Mouse (Mus musculus) kidney, adult 2 months (tissue): ENCODE data around the gene Dnaaf2. TPM values are rescaled to one million over a fixed set of nuclear protein-coding genes. Genes with fewer than 3 reads are reported as not detected.
A peak's percentile ranks its signal among the peaks of the same experiment; 100 is the strongest.

Experiments
- DNase-seq: peaks from one replicate; pipeline ENCODE4 v3.0.0; 2021
- H3K27ac ChIP-seq: fragments of 200-500 bp; 2 replicates; pipeline ENCODE4 v1.5.1; 2012; ENCODE audit warnings: low read depth, low read length, control low read depth, inconsistent platforms; ENCODE audit not compliant: insufficient read depth
- H3K27me3 ChIP-seq: fragments of 200-500 bp; replicated peaks from 2 replicates; pipeline ENCODE4 v1.6.1; 2012; ENCODE audit warnings: mild to moderate bottlenecking, moderate library complexity, low read length, inconsistent platforms; ENCODE audit not compliant: control insufficient read depth, insufficient read depth
- H3K36me3 ChIP-seq: fragments of 200-500 bp; 2 replicates; pipeline ENCODE4 v1.6.1; 2012; ENCODE audit warnings: mild to moderate bottlenecking, moderate library complexity, low read length, inconsistent platforms; ENCODE audit not compliant: control insufficient read depth, insufficient read depth
- H3K4me1 ChIP-seq: fragments of 200-500 bp; 2 replicates; pipeline ENCODE4 v1.6.1; 2011; ENCODE audit warnings: low read length; ENCODE audit not compliant: control insufficient read depth, insufficient read depth
- H3K4me3 ChIP-seq: fragments of 200-500 bp; 2 replicates; pipeline ENCODE4 v1.5.1; 2011; ENCODE audit warnings: mild to moderate bottlenecking, low read depth, low read length, control low read depth; ENCODE audit not compliant: insufficient read depth
- CTCF ChIP-seq: fragments of 200-500 bp; conservative IDR thresholded peaks from 2 replicates; pipeline ENCODE4 v1.5.1; 2011; ENCODE audit warnings: low read depth, mild to moderate bottlenecking, control low read depth, low read length, moderate library complexity, mixed read lengths; ENCODE audit not compliant: insufficient read depth, insufficient read length
- POLR2A ChIP-seq: fragments of 200-500 bp; IDR thresholded peaks from one replicate; pipeline ENCODE4 v1.6.1; 2011; ENCODE audit warnings: low read depth, low read length, control low read depth
- WGBS: fragments of 180-500 bp; shearing (Covaris S2); methylation state at CpG from one replicate; pipeline ENCODE4 v1.1.7; 2018; 5-methylcytosine and 5-hydroxymethylcytosine counted together
- polyA plus RNA-seq: library from polyadenylated mRNA; depleted of rRNA; stranded (reverse); fragments of >200 nt; gene quantifications from 2 replicates; pipeline ENCODE4 v1.2.3, GENCODE M21; 2012

Dnaaf2 gene
- polyA plus RNA-seq, 1 experiment, result 1.5 TPM

DNA sequence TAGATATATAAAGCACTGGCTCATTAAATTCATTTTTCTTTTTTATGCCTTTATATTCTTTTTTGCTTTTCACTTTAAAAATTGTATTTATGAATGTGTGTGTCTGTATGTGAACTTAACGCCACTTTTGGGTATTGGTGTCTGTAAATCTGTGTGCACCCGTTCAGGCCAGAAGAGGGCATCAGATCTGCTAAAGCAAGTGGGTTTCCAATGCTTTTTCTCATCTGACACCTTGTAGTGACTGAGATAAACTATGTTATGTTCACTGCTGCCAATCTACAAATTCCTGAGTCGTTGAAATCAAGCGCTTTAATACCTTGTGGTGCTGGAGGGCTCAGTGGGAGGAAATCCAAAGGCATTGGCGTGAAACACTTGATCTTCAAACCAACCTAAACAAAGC is 12.8 kb upstream of the Dnaaf2 start:
- WGBS, result 61% methylated on average over 5 of the region's 5 CpGs
- Histone ChIP-seq H3K4me3 (no peak overlapping the region), H3K36me3 (no peaks in the 10 kb centered on the region)

DNA sequence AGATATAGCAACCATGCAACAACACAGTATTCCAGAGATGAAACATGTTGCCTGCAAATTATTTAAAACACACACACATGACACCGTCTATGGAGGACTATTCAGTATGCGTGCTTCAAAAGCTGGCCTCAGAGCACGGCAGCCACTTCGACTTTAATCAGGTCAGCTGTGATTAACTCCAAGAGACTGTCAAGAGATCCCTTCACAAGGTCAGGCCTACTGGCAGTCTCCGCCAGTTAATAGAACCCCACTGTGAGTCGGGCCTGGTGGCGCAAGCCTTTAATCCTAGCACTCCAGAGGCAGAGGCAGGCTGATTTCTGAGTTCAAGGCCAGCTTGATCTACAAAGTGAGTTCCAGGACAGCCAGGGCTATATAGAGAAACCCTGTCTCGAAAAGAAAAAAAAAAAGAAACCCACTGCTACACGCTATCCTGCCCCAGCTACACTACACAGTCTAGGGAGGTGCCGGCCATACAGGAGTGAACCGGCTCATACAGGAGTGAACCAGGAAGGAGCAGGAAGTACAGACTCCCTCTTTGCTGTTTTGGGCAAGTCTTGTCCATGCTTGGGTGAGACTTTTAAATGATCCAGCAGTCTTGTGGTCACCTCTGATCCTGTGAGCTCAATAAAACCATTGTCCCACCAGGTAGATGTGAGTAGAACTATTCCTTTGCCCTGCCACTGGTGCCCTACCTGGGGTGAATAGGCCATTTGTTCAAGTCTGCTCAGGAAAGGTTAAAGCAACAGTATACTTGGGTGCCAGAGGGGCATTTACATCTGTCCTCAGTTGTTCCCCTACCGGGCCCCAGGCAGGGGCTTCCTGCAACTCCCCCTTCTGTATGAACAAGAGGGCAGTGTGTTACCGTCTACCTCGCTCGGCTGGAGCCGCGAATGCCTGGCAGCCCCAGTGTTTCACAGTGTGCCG is 12.1 kb upstream of the Dnaaf2 start:
- no peaks in the 10 kb centered on the region for H3K4me1 ChIP-seq
- 90% methylated on average over 18 of the region's 18 CpGs for WGBS
- no peak for DNase-seq
- no peaks in the 10 kb centered on the region for H3K36me3 ChIP-seq
- H3K27ac ChIP-seq, result no peak overlapping the region
- no peaks in the 10 kb centered on the region for H3K27me3 ChIP-seq
- H3K4me3 ChIP-seq, result no peak overlapping the region
- TF ChIP-seq CTCF (no peak), POLR2A (no peak)

More for the DNA sequence above, 12.8 kb upstream of the Dnaaf2 start:
- no peaks in the 10 kb centered on the region for H3K27me3 ChIP-seq
- H3K4me1 ChIP-seq, result no peaks in the 10 kb centered on the region
- 0 out of 2 replicates have a peak, but pooled peaks have one; percentile 20 for TF ChIP-seq CTCF
- no peak for TF ChIP-seq POLR2A
- DNase-seq, result peak; percentile 25
- no peak overlapping the region for H3K27ac ChIP-seq

DNA sequence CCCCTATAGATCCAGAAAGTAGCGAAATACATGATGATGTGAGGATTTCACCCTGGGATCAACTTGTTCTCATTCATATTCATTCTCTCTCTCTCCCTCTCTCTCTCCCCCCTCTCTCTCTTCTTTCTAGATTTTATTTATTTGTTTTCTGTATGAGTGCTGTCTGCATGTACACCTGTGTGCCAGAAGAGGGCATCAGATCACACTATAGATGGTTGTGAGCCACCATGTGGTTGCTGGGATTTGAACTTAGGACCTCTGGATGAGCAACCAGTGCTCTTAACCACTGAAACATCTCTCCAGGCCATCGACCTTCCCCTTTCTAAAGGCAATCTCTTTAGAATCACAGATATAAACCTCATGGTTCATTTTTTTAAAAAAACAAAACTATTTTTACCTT is 10.3 kb upstream of the Dnaaf2 start:
- H3K4me1 ChIP-seq, result no peaks in the 10 kb centered on the region
- 0 out of 2 replicates have a peak, but pooled peaks have one; percentile 3 for TF ChIP-seq CTCF
- no peak for TF ChIP-seq POLR2A
- no peak for DNase-seq
- H3K4me3 ChIP-seq, result no peak overlapping the region
- H3K36me3 ChIP-seq, result no peaks in the 10 kb centered on the region
- WGBS, result 93% methylated on average over 2 of the region's 2 CpGs
- H3K27me3 ChIP-seq, result no peaks in the 10 kb centered on the region
- H3K27ac ChIP-seq, result no peak overlapping the region

DNA sequence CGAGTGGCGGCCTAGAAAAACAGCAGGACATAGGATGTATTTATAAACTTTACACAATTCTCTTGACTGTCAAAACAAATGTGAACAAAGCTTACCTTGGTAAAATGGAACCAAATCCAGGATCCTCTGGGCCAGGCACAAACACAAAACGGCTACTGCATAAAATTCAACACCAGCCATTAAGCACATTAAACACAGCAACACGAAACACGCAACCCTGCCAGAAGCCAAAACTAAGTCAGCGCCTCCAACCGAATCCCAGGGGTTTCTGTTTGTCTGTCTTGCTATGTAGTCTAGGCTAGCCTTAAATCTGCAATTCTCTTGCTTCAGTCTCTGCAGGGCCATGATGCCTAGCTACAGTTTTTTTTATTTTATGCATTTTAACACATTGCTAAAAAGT is 9.7 kb upstream of the Dnaaf2 start:
- Histone ChIP-seq H3K36me3 (no peaks in the 10 kb centered on the region), H3K4me1 (no peaks in the 10 kb centered on the region), H3K27ac (no peak overlapping the region), H3K4me3 (no peak overlapping the region), H3K27me3 (no peaks in the 10 kb centered on the region)
- DNase-seq, result no peak
- 97% methylated on average over 7 of the region's 7 CpGs for WGBS
- no peak for TF ChIP-seq POLR2A
- TF ChIP-seq CTCF, result no peak

- no peaks in the 10 kb centered on the region for H3K36me3 ChIP-seq
- no peaks in the 10 kb centered on the region for H3K27me3 ChIP-seq
- no peak overlapping the region for H3K27ac ChIP-seq
- H3K4me1 ChIP-seq, result no peaks in the 10 kb centered on the region
- 91% methylated on average over 8 of the region's 8 CpGs for WGBS
- no peak overlapping the region for H3K4me3 ChIP-seq
- TF ChIP-seq POLR2A (no peak), CTCF (no peak)
- DNase-seq, result no peak
Observed at GRCm38 (mm10) chr12:69207396-69207795, 9.2 kb upstream of the Dnaaf2 start.

- no peak within 1 kb of the TSS for H3K4me3 ChIP-seq
- H3K27ac ChIP-seq, result no peak within 1 kb of the TSS
- H3K4me1 ChIP-seq, result no peaks in the 10 kb centered on the region; the same call in 1 of the 2 replicates
- no peak for DNase-seq
- TF ChIP-seq CTCF, result no peak
- no peak for TF ChIP-seq POLR2A
- no peaks in the 10 kb centered on the region for H3K36me3 ChIP-seq
- no peaks in the 10 kb centered on the region for H3K27me3 ChIP-seq
- 78% methylated on average over 16 of the region's 16 CpGs for WGBS
Observed at GRCm38 (mm10) chr12:69204052-69204833, 6.0 kb upstream of the Dnaaf2 start, which contains the start of gene Gm49384. Gm49384 (minus strand) TSS chr12:69204267.

GRCm38 (mm10) chr12:69198985-69199384 is 756 bp upstream of the Dnaaf2 start:
- peaks cover 5% of the 10 kb centered on the region; the same call in 1 of the 2 replicates for H3K4me1 ChIP-seq
- DNase-seq, result no peak
- TF ChIP-seq CTCF (no peak), POLR2A (no peak)
- H3K27me3 ChIP-seq, result no peaks in the 10 kb centered on the region
- no peaks in the 10 kb centered on the region; the same call in 1 of the 2 replicates for H3K36me3 ChIP-seq
- H3K4me3 ChIP-seq, result no peak overlapping the region
- no peak overlapping the region for H3K27ac ChIP-seq
